Mouse (Mus musculus) fibroblast of lung, adult 2 months (primary cell): ENCODE measurements around the gene P3h1.
A peak's percentile ranks its signal among the peaks of the same experiment; 100 is the strongest.
"Not testable (repeated sequence)": the region's sequence is repeated elsewhere in the genome, so short reads cannot be mapped to it uniquely, and the experiment has no call there.

Experiments used
- DNase-seq: peaks from one replicate; pipeline ENCODE4 v3.0.0-alpha.2; 2011; ENCODE audit warnings: low read depth

The P3h1 gene

DNA sequence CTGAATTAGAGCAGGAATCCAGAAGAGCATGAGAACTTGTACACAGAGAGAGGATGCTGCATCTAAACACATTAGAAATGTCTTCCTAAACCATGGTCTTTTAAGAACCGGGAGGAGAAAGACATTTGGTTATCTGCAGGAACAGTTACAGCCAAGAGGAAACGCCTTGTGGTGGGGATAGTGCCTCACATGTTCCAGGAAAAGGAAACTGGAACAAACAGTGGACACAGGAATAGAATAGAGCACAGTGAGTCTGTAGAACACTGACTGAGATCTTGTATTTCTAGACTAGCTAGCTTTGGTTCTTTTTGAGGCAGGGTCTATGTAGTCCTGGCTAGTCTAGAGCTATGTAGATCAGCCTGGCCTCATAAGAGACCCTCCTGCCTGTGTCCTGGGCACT, 42.5 kb downstream of the P3h1 start:
- DNase-seq = no peak

DNA sequence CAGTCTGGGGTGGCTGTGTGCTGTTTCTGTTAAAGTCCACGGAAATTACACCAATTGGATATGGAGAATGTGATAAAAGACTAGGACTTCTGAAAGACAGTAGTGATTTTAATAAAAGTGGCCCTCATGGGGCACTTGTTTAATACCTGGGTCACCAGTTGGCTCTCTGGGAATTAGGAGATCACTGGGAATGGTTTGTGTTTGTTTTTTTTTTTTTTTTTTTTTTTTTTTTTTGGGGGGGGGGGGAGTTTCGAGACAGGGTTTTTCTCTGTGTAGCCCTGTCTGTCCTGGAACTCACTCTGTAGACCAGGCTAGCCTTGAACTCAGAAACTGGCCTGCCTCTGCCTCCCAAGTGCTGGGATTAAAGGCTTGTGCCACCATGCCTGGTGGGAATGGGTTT, 43.0 kb downstream of the P3h1 start:
- DNase-seq = no peak

DNA sequence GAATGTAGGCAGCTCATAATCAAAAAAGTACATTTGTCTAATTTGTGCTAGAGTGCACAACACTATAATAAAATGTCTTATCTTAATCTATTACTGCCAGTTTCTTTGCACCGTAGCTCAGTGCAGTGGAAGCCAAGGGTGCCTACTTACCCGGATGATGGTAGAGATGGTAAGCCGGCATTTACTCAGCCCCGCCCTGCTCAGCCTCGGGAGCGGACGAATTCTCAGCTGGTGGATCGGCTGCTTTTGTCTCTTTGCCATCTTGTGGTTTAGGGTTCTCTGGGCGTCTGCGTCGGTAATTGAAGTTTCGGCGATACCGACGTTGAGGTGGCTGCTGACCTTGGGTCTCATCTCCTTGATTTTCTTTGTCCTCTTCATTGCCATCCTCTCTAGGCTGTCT, 46.1 kb downstream of the P3h1 start:
- DNase-seq = not testable (repeated sequence)

DNA sequence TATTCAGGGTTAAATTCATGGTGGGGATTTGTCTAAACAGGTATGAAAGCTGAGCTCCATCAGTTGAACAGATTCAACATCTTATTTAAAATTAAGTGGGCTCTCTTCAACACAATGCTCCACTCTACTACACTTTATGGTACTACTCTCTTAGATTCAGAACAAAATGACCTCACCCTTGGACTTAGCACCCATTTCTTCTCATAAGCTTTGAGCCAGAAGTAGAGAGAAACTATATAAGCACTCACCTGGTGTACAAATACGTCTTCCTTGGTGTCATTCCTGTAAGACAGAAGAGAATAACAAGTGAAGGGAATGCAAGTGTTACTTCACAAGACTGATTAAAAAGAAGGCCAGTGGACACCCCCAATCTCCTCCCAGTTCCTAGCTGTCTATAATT, 52.1 kb downstream of the P3h1 start:
- DNase-seq = no peak

DNA sequence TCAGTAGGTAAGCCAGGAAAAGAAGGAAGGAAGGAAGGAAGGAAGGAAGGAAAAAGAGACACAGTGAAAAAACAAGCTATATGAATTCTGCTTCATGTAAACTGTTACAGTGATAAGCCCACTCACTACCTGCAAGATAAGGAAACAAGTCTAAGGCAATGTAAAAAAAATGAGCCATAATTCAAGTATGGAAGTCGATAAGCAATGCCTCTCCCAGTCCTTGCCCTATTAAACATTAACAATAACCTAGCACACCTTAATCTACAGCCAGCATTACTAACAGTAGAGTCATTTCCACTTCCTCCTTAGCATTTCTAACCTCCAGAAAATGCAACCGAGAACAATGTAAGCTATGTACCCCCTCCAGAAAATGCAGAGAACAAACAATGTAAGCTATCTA, 52.6 kb downstream of the P3h1 start:
- no peak for DNase-seq

DNA sequence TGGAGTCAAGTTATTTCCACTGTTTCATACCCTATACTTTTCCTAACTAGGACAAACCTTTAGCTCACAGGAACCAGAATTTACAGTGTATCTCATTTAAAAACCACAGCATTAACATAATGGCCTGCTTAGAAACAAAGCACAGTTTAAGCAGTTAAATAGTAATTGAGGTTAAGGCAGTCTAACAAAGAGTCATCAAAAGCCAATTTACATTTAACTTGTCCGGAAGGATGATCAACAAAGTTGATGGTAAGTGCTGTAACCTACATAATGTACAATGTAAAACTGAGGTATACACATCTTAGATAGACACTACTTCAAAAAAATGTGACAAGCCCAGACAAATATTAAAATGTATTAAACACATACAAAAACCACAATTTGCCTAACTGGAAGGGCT, 59.2 kb downstream of the P3h1 start:
- DNase-seq = no peak

DNA sequence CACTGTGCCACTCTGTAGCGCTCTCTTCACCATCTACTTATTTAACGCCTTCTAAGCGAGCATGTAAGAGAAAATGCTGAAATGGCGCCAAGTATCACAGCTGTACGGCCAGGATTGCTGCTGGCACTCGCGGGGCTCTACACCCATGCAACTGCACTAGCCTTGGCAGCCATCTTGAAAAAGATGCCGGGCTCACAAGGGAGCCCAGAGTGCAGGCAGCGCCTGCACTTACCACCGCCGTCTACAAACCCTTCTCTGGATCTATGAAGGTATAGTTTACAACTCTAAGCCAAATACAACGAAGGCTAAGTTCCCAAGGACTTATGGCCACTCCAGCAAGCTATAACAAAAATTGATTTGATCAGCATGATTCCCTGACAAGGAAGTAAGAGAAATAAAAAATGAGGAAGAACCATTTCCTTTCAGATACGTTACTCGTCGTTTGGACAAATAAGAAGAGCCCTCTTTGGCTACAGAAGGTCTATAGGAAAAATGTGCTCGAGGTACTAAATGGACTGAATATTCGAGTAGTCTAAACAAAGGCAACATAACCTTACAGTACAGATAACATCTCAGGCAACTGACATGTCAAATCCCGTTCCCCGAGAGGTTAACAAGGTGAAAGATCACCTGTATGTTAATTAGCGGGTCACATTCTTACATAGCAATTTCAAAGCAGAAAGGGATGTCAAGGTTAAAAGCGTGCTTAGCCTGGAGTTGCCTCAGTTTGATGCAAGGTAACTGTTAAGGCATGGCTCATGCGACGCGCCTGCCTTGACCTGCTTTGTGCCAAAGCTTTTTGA, 60.3 kb downstream of the P3h1 start:
- no peak for DNase-seq

DNA sequence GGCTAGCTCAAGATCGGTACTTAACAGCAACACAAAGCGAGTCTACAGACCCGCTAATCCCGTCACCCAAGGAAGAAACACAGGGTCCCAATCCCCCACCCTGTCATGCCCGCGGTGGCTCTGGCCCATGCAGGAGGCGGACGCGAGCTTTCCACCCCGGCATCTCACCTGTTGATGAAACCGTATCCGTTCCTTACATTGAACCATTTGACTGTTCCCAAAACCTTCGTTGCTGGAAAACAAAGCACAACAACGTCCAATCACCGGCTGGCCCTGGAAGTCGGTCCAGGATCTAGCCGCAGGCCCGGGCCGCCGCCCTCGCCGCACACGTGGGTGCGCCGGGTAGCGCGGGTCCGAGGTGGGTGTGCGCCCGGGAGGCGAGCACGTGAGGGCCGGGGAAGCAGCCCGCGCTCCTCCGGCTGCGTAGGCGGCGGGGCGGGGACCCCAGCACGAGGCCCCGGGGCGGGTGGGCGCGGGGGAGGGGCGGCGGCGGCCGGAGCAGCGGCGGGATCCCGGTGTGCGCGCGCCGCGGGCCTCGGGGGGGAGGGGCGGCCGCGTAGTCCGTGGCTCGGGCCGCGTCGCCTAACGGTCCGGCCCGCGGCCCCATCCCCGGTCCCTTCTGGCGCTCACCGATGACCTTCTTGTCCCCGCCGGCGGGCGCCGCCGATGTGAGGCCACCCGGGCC, 61.0 kb downstream of the P3h1 start:
- DNase-seq = no peak

DNA sequence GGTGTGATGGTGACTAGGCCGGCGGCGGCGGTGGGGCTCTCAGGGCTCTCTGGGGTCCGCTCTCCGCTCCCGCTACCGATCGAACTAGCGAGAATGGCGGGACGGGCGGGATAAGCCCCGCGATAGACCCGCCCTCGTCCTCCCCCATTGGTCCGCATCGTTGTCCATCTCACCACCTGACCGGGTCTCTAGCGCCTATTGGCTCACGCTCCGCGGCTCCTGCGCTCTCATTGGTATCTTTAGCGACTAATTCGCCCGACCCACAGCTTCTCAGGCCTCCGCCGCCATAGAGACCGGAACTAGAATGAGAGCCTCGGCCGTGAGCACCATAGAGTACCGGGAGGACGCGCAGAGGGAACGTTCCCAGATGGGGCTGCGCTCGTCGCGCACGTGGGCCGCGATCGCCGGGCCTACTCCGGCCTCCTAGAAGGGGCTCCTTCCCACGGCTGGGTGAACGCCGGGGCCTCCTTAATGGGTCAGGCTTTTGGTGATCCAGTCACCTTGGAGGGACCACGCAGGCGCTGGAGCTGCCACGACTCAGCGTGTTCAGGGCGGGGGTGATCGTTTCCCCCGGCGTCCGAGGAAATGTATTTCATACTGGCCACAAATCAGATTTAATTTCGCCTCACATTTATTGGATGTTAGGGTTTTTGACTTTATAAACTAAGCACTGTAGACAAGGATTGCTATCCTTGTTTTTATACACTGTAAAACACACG, 61.9 kb downstream of the P3h1 start, which contains the start of gene Ybx1:
Gene Ybx1, minus strand, starts transcription at position 190 of the 719 bp plus-strand sequence.
- DNase-seq = peak; percentile 96

DNA sequence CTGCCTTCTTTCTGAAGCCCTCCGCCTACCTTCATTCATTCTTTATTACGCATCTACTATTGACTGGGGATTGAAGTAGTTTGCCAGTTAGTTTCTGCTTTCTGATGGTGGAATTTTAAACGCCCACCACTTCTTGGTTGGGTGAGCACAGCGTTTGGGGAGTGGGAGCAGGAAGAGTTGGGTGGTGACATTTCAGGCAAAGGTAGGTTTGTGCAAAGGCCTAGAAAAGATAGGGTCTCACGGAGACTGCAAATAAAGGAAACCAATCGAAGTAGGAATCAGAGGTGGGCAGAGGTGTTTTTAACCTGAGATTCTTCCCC, 62.4 kb downstream of the P3h1 start:
- DNase-seq = no peak

DNA sequence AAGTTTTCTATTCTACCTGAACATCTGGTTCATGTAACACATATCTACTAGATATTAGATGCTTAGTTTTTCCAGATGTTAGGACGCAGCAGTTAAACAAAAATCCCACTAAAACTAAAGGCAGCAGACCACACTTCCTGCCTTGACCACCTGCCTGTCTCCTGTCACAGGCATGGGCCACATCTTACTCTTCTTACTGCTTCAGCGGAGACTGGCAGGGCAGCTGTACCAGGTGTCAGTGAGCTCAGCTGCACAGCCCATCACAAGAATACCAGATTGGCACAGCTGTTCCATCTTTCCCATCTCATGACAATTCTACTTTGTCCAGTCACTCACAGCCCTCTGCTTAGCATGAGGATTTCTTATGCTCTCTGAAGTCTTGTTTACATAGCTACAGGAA, 64.6 kb downstream of the P3h1 start:
- DNase-seq = no peak
